Mouse (Mus musculus) layer of hippocampus, postnatal 25 days (tissue): ENCODE data around the gene Syne2. TPM values are rescaled to one million over a fixed set of nuclear protein-coding genes. Genes with fewer than 3 reads are reported as not detected.

Source experiments
- DNase-seq, 2 experiments: peaks; one replicate each; pipeline ENCODE4 v3.0.0; 2022; ENCODE audit warnings: mixed read lengths in 2 of 2, low spot score in 1 of 2; ENCODE audit errors: extremely low spot score in 1 of 2
- total RNA-seq, 2 experiments: library from RNA; stranded (reverse); gene quantifications; 2 replicates each; pipeline ENCODE4 v1.2.3; 2021

Syne2 gene
- total RNA-seq, 2 experiments from 2014 or later = 23.0 to 25.5 TPM

DNA sequence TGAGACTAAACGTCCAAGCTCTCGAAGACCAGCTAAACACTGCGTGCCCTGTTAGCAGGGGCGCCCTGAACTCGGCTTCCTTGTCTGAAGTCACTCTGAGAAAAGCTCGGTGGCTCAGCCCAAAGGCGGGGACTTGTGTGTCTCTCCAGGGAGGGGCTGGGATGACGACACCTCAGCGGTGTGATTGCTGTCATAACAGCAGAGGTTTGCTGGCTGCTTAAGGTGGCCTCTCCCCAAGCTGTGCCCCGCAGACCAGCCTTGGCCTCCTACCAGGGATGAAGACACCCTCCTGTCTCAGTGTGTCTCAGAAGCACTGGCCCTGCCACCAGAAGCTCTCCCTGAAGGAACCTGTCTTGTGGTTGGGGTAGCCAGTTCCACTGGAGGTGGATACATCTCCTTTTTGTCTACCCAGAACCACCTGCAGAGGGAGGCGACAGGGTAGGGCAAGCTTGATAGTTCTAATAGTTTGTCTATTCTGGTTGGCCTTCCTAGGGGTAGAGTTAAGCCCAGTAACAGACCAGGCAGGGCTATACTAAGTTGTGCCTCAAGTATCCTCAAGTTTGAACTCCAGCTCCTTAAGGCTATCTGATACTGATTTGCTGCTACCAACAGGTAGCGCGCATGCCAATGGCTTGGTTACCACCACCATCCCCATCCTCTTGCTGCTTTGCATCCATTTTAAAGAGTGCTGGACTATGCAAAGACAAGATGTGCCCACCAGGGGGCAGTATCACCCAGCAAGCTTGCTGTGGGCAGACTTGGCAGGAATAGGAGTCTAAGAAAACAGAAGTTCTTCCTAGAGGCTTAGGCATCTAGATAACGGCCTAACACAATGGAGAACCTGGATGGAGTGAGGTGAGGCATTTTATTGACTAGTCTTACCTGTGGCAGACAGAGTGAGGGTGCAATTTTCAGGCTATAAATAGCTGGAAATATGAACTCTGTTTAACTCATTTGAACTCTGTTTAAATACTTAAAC, 198.5 kb downstream of the Syne2 start:
- DNase-seq = peak; percentile 68 to 86

DNA sequence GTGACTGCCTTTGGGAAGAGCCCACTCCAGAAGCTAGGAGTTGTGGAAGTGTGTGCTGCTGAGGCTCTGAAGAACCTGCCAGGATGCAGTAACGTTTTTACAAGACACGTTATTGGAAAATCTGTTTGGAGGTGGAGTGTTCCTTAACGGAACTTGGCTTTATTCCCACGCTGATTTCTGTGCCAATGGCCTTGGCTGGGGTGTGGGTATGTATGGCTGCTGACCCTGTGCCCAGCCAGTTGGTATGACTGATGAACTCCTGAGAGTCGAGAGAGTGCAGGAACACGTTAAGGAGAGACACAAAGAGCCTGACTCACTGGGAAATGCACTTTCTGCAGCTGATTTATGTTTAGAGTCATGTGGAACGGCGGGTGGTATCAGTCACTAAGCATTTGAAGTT, 200.7 kb downstream of the Syne2 start:
- DNase-seq = no peak

DNA sequence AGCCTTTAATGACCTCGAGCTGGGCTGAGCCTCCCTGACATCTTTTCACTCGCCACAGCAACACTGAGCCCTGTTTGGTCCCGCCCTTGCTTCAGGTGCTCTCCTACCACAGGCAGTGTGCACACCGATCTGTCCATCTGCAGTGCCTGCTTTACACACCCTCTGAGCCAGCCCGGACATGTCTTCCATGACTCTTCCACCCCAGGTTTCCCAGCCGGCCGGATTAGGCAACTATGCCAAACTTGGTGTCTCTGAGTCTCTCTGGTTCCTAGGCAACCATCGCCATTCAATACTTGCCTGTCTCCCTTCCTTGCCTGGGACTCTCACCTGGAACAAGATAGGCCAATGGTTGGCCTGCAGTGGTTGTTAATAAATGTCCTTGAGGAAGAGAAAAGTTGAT, 224.4 kb downstream of the Syne2 start:
- no peak for DNase-seq

GRCm38 (mm10) chr12:76046561-76046960, 228.6 kb downstream of the Syne2 start:
- DNase-seq = no peak

DNA sequence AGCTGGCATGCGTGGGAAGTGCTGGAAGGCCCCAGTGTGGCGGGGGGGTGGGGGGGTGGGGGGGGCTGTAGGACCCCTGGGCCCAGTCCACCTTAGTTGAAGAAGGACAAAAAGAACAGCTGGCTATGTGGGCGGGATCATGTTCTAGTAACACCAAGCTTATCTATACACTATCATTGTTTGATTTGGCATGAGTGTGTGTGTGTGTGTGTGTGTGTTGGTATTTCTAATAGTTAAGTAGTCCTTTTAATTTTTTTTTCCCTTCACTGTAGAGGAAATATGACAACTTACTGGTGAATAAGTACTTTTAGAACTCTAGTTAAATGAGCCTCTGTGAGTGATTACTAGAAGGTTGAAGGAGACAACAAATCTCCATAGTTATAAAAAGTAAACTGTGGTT, 230.0 kb downstream of the Syne2 start:
- DNase-seq = no peak

GRCm38 (mm10) chr12:76048672-76049071, 230.7 kb downstream of the Syne2 start:
- no peak for DNase-seq

GRCm38 (mm10) chr12:76049343-76049742, 231.4 kb downstream of the Syne2 start:
- DNase-seq = no peak

DNA sequence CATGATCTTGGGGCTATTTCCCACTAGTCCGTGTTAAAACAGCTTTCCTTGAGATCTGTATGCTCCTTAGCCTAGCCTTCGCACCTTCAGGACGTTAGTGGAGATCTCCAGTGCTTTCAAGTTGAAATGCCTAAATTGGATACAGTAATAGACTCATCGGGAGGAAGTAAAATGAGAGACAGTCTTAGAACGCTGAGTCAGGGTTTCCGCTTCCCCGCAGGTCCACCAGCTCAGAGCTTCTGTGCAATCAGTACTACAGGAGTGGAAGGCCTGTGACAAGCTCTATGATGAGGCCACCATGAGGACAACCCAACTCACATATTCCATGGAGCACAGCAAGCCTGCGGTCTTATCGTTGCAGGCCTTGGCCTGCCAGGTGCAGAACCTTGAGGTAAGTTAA, 233.9 kb downstream of the Syne2 start:
- DNase-seq = no peak

GRCm38 (mm10) chr12:76054653-76055052, 236.7 kb downstream of the Syne2 start:
- DNase-seq = no peak

GRCm38 (mm10) chr12:76063001-76063400, 245.1 kb downstream of the Syne2 start:
- DNase-seq = no peak

GRCm38 (mm10) chr12:76070386-76070785, 252.5 kb downstream of the Syne2 start:
- no peak for DNase-seq

- no peak for DNase-seq
These were observed 254.3 kb downstream of the Syne2 start for GRCm38 (mm10) chr12:76071935-76072849.

- no peak for DNase-seq
These were observed 255.3 kb downstream of the Syne2 start for GRCm38 (mm10) chr12:76073066-76073826.

GRCm38 (mm10) chr12:76073981-76074380, 256.0 kb downstream of the Syne2 start:
- DNase-seq = no peak

- DNase-seq = no peak
These were observed 263.1 kb downstream of the Syne2 start for GRCm38 (mm10) chr12:76080876-76081556.

DNA sequence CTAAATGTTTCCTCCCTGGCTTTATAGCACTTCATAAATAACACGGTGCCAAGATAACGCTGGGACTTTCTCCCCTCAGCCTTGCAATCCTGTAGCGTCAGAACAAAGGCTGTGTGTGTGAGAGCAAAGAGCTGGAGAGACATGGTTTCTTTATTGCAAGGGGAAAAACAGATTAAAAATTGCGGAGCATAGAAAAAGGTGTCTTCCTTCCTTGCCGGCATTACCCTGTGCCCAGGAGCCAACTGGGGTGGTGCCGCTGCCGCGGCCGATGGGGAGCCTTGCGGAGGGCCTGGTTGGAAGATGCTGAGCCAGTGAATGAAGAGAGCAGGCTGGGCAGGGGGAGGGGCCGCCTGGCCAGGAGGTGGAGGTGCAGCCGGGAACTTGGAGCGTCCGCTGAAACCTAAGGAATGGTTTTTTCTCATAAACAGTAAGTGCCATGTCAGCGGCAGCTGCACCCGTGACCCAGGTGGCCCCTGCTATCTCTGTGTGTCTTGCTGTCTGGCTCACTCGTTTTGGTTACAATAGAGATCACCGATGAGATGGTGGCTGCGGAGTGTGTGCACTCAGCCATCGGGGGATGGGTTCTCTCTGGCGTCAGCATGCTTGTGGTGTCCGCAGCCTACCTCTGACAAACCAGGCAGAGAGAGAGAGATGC, 263.8 kb downstream of the Syne2 start:
- peak; percentile 58 to 63 for DNase-seq

DNA sequence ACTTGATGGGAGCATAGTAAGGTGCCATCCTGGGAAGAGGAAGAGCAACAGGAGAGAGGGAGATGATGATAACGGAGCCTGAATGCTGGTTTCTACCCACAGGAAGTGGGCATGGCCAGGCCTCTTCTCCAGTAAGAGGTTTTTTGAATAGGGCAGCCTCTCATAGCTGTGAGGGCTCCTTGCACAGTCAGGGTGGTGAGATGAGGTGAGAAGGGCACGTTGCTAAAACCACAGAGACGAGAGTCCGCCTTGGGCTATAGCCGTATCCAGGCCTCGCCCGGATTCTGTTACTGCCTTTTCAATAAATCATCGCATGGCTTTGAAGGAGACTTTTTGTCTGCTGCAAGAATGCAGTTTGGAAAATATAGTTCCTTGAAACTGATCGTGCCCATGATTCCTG, 267.1 kb downstream of the Syne2 start:
- DNase-seq = no peak

- DNase-seq = no peak
These were observed 268.3 kb downstream of the Syne2 start for GRCm38 (mm10) chr12:76085956-76086905.
